Mouse (Mus musculus): ENCODE measurements at regions not wholly inside any gene's neighbourhood (a gene's known extent, or its start where the extent isn't known, plus 50 kb on each side); places are given as distances from the start of the nearest gene placed in this dataset.

- Histone ChIP-seq H3K27me3 (ENCODE audit: control insufficient read depth, insufficient read depth, low read length) (no peaks in the 10 kb centered on the region), H3K9me3 (ENCODE audit: control insufficient read depth, low read length) (no peaks in the 10 kb centered on the region), H3K9ac (ENCODE audit: low read length) (no peak overlapping the region), H3K27ac (replicated peaks) (no peak overlapping the region), H3K4me2 (replicated peaks; ENCODE audit: low read depth) (no peak overlapping the region), H3K4me3 (ENCODE audit: low read depth, low read length) (no peak overlapping the region), H3K4me1 (replicated peaks; ENCODE audit: control insufficient read depth, insufficient read depth) (no peaks in the 10 kb centered on the region), H3K36me3 (ENCODE audit: control insufficient read depth, insufficient read depth, low read length) (no peaks in the 10 kb centered on the region)
- ATAC-seq (ENCODE audit: low FRiP score, low TSS enrichment): no peak
- no peak for DNase-seq (ENCODE audit: low spot score)
- WGBS: 84% methylated on average over 1 of the region's 1 CpGs
- TF ChIP-seq EP300 (optimal IDR thresholded peaks at IDR 0.05) (no peak), CTCF (IDR thresholded peaks at IDR 0.05; ENCODE audit: low read depth) (no peak)
These were observed 769.9 kb upstream of the A1bg start for GRCm38 (mm10) chr15:61692679-61693078.

GRCm38 (mm10) chr15:61690425-61690824 is 767.6 kb upstream of the A1bg start:
- Histone ChIP-seq H3K4me1 (replicated peaks; ENCODE audit: control insufficient read depth, insufficient read depth) (no peaks in the 10 kb centered on the region), H3K4me3 (ENCODE audit: low read depth, low read length) (no peak overlapping the region)
- DNase-seq (ENCODE audit: low spot score): no peak

GRCm38 (mm10) chr15:61689776-61690397 is 767.1 kb upstream of the A1bg start:
- no peak for DNase-seq (ENCODE audit: low spot score)
- H3K9me3 ChIP-seq (ENCODE audit: control insufficient read depth, low read length): no peaks in the 10 kb centered on the region

More at GRCm38 (mm10) chr15:61690425-61690824, 767.6 kb upstream of the A1bg start:
- H3K36me3 ChIP-seq (ENCODE audit: control insufficient read depth, insufficient read depth, low read length): no peaks in the 10 kb centered on the region
- no peaks in the 10 kb centered on the region for H3K27me3 ChIP-seq (ENCODE audit: control insufficient read depth, insufficient read depth, low read length)
- TF ChIP-seq CTCF (IDR thresholded peaks at IDR 0.05; ENCODE audit: low read depth) (no peak), EP300 (optimal IDR thresholded peaks at IDR 0.05) (no peak)
- no peak overlapping the region for H3K9ac ChIP-seq (ENCODE audit: low read length)
- H3K9me3 ChIP-seq (ENCODE audit: control insufficient read depth, low read length): no peaks in the 10 kb centered on the region
- no peak overlapping the region for H3K4me2 ChIP-seq (replicated peaks; ENCODE audit: low read depth)
- no peak for ATAC-seq (ENCODE audit: low FRiP score, low TSS enrichment)
- no peak overlapping the region for H3K27ac ChIP-seq (replicated peaks)
- WGBS: 83% methylated on average over 13 of the region's 13 CpGs

GRCm38 (mm10) chr15:61682968-61683367 is 760.2 kb upstream of the A1bg start:
- no peaks in the 10 kb centered on the region for H3K27me3 ChIP-seq (ENCODE audit: control insufficient read depth, insufficient read depth, low read length)
- H3K4me1 ChIP-seq (replicated peaks; ENCODE audit: control insufficient read depth, insufficient read depth): no peaks in the 10 kb centered on the region
- no peak overlapping the region for H3K27ac ChIP-seq (replicated peaks)
- TF ChIP-seq CTCF (IDR thresholded peaks at IDR 0.05; ENCODE audit: low read depth) (no peak), EP300 (optimal IDR thresholded peaks at IDR 0.05) (no peak)
- H3K4me2 ChIP-seq (replicated peaks; ENCODE audit: low read depth): no peak overlapping the region
- H3K36me3 ChIP-seq (ENCODE audit: control insufficient read depth, insufficient read depth, low read length): no peaks in the 10 kb centered on the region
- no peaks in the 10 kb centered on the region for H3K9me3 ChIP-seq (ENCODE audit: control insufficient read depth, low read length)
- H3K4me3 ChIP-seq (ENCODE audit: low read depth, low read length): no peak overlapping the region
- ATAC-seq (ENCODE audit: low FRiP score, low TSS enrichment): no peak
- no peak overlapping the region for H3K9ac ChIP-seq (ENCODE audit: low read length)
- no peak for DNase-seq (ENCODE audit: low spot score)
- WGBS: 79% methylated on average over 4 of the region's 4 CpGs

More at GRCm38 (mm10) chr15:61689776-61690397, 767.1 kb upstream of the A1bg start:
- ATAC-seq (ENCODE audit: low FRiP score, low TSS enrichment): no peak
- no peak overlapping the region for H3K4me2 ChIP-seq (replicated peaks; ENCODE audit: low read depth)
- WGBS: 58% methylated on average over 12 of the region's 12 CpGs
- no peak overlapping the region for H3K4me3 ChIP-seq (ENCODE audit: low read depth, low read length)
- H3K36me3 ChIP-seq (ENCODE audit: control insufficient read depth, insufficient read depth, low read length): no peaks in the 10 kb centered on the region
- H3K27me3 ChIP-seq (ENCODE audit: control insufficient read depth, insufficient read depth, low read length): no peaks in the 10 kb centered on the region
- H3K27ac ChIP-seq (replicated peaks): no peak overlapping the region
- TF ChIP-seq EP300 (optimal IDR thresholded peaks at IDR 0.05) (no peak), CTCF (IDR thresholded peaks at IDR 0.05; ENCODE audit: low read depth) (no peak)
- no peak overlapping the region for H3K9ac ChIP-seq (ENCODE audit: low read length)
- H3K4me1 ChIP-seq (replicated peaks; ENCODE audit: control insufficient read depth, insufficient read depth): no peaks in the 10 kb centered on the region

GRCm38 (mm10) chr15:61670556-61670955 is 747.7 kb upstream of the A1bg start:
- Histone ChIP-seq H3K27me3 (ENCODE audit: control insufficient read depth, insufficient read depth, low read length) (no peaks in the 10 kb centered on the region), H3K36me3 (ENCODE audit: control insufficient read depth, insufficient read depth, low read length) (no peaks in the 10 kb centered on the region), H3K27ac (replicated peaks) (no peak overlapping the region), H3K4me1 (replicated peaks; ENCODE audit: control insufficient read depth, insufficient read depth) (no peaks in the 10 kb centered on the region), H3K4me2 (replicated peaks; ENCODE audit: low read depth) (no peak overlapping the region), H3K9me3 (ENCODE audit: control insufficient read depth, low read length) (no peaks in the 10 kb centered on the region), H3K9ac (ENCODE audit: low read length) (no peak overlapping the region), H3K4me3 (ENCODE audit: low read depth, low read length) (no peak overlapping the region)
- no peak for ATAC-seq (ENCODE audit: low FRiP score, low TSS enrichment)
- no peak for TF ChIP-seq CTCF (IDR thresholded peaks at IDR 0.05; ENCODE audit: low read depth)
- TF ChIP-seq EP300 (optimal IDR thresholded peaks at IDR 0.05): no peak
- no peak for DNase-seq (ENCODE audit: low spot score)
- WGBS: 75% methylated on average over 5 of the region's 5 CpGs

- no peak for DNase-seq (ENCODE audit: low spot score)
- H3K27me3 ChIP-seq (ENCODE audit: control insufficient read depth, insufficient read depth, low read length): no peaks in the 10 kb centered on the region
- WGBS: 61% methylated on average over 3 of the region's 3 CpGs
- ATAC-seq (ENCODE audit: low FRiP score, low TSS enrichment): no peak
- no peaks in the 10 kb centered on the region for H3K9me3 ChIP-seq (ENCODE audit: control insufficient read depth, low read length)
- no peak overlapping the region for H3K9ac ChIP-seq (ENCODE audit: low read length)
- no peaks in the 10 kb centered on the region for H3K4me1 ChIP-seq (replicated peaks; ENCODE audit: control insufficient read depth, insufficient read depth)
- no peaks in the 10 kb centered on the region for H3K36me3 ChIP-seq (ENCODE audit: control insufficient read depth, insufficient read depth, low read length)
- no peak overlapping the region for H3K27ac ChIP-seq (replicated peaks)
- no peak for TF ChIP-seq CTCF (IDR thresholded peaks at IDR 0.05; ENCODE audit: low read depth)
- TF ChIP-seq EP300 (optimal IDR thresholded peaks at IDR 0.05): no peak
- no peak overlapping the region for H3K4me2 ChIP-seq (replicated peaks; ENCODE audit: low read depth)
- H3K4me3 ChIP-seq (ENCODE audit: low read depth, low read length): no peak overlapping the region
These were observed 737.8 kb upstream of the A1bg start for GRCm38 (mm10) chr15:61660581-61660980.

All from stomach, postnatal 0 days (tissue).